Mouse (Mus musculus): ENCODE measurements around the gene Foxn4.

GRCm38 (mm10) chr5:114286872-114287571 is 13.4 kb upstream of the Foxn4 start:
- TF ChIP-seq POLR2A (IDR thresholded peaks at IDR 0.05; ENCODE audit: low read depth, low read length), result no peak
- TF ChIP-seq CTCF (IDR thresholded peaks at IDR 0.05; ENCODE audit: extremely low read depth, insufficient read depth, insufficient read length, insufficient replicate concordance), result no peak
